Mouse (Mus musculus) layer of hippocampus, adult 18-20 months (tissue): ENCODE measurements around the gene Dner. TPM values are rescaled to one million over a fixed set of nuclear protein-coding genes. Genes with fewer than 3 reads are reported as not detected.

Source experiments
- DNase-seq, 2 experiments: peaks; one replicate each; pipeline ENCODE4 v3.0.0; 2022; ENCODE audit warnings: low spot score in 2 of 2
- total RNA-seq, 2 experiments: library from RNA; stranded (reverse); gene quantifications; 2 replicates each; pipeline ENCODE4 v1.2.3; 2021

The Dner gene
- total RNA-seq, 2 experiments from 2014 or later = 108 to 117 TPM

DNA sequence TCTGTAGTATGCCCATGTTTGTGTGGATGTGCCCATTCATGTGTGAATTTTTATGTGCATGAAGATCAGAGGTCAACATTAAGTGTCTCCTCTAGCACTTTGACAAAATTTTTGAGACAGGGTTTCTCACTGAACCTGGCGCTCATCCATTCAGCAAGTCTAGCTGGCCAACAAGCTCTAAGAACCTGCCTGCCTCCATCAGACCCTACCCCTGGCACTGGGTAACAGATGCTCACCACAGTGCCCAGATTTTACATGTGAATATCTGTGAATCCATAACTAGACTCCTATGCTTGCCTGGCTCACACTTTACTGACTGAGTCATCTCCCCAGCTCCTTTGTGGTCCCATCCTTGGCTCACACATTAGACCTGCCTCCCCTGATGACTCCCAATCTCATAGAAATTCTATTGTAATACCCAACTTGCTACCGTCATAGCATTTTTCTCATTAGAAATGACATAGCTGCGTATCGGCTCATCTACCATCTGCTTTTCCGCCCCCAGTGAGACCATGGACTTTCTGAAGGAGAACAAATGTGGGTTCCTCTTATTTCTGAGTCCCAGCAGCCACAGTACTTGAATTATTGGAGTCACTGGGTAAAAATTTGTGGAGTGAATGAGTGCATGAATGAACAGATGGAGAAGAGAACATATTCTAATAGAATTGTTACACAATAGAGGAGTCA is 231.9 kb downstream of the Dner start:
- peak; percentile 57 to 68 for DNase-seq

DNA sequence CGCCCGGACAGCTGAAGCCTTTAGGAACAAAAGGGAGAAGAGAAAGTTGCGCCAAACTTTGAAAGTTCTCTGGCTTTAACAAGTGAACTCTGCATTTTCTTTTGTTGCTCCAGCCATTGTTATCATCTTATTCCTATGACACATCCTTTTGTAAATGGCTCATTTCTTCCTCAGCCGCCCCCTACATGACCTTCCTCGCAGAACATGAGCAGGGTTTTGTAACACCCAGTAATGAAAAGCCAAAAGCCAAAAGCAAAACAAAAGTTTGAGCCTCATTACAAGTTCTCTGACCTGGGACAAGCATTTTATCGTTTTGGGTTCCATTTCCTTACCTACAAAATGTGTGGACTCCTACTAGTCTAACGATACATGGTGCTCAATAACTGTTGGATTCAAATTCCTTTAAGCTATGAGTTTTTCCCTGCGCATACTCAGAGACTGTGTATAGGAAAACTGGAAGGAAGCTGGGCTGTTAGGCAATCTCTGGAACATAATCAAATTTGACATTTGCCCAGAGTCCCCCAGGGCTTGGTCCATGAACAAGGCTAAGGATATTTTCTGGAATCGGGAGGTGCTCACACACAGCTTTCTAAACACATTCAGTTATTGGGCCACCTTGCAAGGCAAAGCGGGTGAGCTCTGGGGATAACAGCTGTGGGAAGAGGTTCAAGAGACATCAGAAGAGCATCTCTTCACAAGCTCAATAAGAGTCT is 246.3 kb downstream of the Dner start:
- DNase-seq = no peak

DNA sequence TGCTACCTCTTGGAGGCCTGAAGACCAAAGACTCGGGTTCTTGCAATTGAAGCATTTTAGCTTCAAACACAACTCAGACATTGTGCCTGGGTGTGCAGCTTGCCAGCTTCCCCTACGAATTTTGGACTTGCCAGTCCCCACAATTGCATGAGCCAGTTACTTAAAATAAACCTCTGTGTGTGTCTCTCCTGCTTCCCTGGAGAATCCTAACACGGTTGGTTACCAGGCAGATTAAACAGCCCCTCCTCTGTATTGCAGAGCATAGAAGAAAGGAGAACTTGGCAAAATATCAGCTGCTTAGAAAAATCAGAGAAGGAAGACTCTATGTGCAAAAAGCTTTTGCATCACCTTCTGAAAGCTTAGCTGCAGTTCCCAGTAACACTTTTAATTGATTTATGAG is 252.4 kb downstream of the Dner start:
- DNase-seq = no peak

DNA sequence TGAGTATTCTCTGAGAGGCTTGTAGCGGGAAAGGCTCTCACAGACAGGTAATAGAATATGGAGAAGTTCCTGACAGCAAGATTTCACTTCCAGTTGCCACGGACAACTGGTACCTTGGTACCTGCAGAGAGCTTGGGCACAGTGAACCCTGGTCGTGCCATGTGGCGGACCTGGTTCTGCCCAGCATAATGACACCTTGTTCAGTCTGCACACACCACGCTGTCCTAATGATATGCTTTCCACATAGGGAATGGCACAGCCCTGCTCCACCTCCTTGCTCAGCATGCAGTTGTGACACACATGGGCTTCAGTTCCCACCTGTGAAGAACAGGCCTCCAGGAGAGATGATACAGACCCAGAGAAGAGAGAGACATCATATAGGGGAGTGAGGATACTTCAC is 253.0 kb downstream of the Dner start:
- DNase-seq = no peak

DNA sequence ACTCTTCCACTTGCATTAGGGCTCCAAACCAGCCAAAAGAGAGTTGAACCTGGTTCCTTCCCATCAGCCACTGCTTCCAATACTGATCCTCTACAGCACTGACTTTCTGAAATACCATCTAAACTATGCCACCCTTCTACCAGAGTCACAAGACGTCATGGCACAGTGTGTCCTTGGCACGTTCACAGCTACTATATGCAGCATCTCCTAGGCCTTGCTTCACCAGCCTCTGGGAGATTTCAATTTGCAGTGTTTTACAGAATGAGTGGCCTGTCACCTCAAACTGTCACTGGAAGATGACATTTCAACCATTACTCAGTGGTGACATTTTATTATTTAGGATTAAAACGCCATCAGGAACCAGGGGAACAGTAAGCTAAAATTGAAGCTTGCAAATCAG is 254.6 kb downstream of the Dner start:
- no peak for DNase-seq

DNA sequence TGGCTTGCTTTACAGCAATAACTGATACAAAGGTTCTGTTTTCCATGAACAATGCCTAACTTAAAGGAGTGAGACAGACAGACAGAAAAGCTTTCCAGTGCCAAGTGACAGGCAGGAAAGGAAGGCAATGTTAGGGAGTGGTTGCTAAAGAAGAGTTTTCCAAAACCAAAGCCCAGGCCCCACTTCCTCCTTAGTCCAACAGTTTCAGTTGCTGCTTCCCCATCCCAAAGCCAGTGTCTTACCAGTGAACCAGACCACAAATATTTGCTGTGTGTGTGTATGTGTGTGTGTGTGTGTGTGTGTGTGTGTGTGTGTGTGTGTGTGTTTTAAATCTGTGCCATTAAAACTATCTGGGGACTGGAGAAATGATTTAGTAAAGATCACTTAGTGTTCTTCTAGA is 258.5 kb downstream of the Dner start:
- no peak for DNase-seq

DNA sequence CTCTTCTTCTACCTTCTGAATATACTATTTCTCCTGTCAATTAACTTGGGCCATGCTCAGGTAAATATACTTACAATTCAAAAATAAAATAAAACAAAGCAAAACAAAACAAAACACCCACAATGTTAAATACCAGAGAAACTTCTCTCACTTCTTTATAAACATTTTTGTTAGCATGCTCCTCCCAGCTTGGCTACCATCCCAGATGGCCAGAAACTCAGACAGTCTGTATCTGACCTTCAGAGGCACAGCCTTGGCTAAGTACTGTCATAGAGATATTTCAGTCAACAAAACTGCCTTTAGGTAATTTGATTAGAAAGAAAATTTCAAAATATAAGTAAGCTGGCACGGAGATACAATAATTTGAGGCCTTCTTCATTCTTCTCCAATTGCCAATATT is 259.7 kb downstream of the Dner start:
- no peak for DNase-seq

DNA sequence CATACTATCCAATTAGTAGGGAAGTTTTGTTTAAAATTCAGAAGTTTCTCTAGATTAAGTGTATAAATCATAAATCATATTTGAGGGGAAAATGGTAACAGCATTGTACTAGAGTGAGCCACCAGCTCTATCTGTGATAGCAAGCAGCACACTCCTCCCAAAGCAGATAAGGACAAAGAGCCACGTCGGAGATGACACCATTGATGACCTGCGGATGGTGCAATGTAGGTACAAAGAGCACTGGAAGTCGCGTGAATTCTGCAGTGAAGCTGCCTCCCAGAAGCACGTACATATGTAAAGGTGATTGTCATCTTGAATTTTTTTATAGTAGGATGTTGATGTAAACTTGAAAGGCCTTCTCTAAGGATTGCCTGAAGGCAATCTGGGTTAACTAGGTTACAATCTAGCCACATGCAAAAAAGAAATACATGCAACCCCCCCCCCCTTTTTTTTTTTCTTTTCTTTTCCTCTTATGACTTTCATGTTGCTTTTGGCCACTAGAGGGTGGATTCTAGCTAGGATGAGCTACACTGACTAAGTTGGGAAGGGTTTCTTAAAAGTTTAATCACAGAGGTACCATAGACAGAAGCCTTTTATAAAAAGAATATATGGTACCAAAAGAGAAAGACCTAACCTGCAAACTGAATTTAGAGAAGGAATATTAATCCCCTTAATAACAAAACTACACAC is 262.6 kb downstream of the Dner start:
- DNase-seq = no peak

DNA sequence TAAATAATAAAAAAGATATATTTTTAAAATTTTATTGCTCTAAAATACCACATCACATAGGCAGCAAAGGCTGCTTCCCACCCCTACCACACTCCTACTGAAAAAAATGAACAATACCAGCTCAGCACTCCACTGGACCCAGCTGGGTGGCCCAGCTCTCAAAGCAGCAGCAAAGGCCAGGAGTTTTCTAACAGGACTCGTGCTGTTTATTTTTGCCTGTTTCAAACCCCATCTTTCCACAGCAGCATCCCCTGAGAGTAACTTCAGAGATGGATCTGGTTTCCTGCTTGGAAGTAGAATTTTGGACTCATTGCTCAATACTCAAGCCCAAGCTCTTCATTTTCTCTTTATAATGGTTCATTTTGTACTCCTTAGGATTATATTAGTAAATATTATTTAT is 263.7 kb downstream of the Dner start:
- DNase-seq = no peak

DNA sequence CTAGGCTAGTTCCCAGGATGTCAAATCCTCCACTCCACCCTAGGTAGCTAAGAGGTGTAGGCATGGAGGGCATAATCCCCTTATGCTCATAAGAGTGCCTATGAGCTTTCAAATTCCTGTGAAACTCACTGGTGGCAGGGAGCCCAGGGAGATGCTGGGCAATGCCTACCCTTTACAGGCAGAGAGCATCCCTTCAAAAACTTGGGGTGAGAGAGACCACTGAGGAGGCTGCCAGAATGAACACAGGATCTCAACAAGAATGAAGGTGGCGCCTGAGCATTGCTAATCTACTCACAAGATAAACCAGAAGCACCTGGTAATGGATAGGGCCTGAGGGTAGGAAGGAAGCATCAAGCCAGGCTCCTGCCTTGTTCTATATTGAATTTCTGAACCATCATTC is 267.7 kb downstream of the Dner start:
- no peak for DNase-seq

DNA sequence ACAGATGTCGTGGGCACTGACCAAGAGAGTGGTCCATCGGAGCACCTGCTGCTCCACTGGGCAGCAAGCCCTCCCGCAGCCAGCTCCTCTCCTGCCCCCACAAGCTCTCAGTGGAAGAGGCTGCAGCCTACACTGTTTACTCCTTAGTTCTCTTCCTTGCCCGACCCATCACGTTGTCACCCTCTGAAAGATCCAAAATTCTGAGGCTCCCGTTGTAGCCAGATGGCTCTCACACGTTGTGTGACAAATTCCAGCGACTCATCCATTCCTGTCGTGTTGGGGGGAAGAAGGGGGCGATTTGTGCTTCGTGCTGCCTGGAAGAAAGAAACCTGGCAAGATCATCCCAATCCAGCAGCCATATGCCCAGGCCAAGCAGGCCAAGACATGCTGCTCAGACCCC is 268.3 kb downstream of the Dner start:
- peak; percentile 33 to 57 for DNase-seq

DNA sequence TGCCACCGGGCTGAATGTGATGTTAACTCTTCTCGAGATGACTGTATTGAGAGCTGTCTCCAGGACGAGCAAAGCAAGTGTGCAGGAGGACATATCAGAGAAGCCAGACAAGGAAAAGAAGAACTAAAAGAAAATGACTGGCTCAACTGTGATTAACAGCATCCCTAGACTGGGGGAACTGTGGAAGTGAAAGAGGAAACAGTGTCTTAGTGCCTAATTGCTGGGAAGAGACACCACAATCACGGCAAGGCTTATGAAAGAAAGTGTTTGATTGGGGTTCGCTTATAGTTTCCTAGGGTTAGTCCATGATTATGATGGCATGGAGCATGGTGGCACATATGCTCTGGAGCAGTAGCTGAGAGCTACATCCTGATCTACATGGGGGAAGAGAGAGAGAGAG is 269.3 kb downstream of the Dner start:
- no peak for DNase-seq

DNA sequence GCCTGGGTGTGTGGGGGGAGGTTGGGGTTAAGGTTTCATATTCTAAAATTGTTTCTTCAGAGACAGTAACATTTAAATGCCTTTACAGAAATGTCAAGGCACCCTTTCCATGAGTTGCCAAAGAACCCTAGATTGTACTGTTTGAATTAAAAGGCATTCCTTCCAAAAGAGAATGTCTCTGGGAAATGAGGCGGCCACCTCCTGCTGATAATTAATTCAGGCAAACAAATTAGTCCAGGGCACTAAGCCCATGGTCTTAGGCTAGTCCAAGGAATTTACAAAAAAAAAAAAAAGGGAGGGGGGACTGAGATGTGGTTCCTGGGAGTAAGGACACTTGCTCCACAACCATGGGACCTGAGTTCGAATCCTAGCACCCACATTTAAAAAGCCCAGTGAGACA is 273.1 kb downstream of the Dner start:
- DNase-seq = no peak

DNA sequence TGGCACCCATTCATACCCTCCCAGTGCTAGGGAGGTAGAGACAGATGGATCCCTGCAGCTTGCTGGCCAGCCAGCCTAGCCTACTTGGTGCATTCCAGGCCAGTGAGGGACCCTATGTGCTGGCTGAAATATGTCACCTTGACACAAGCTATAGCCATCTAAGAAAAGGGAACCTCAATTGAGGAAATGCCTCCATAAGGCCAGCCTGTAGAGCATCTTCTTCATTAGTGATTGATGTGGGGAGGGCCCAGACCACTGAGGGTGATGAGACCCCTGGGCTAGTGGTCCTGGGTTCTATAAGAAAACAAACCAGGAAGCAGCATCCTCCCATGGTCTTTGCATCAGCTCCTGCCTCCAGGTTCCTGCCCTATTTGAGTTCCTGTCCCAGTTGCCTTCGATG is 274.2 kb downstream of the Dner start:
- no peak for DNase-seq

DNA sequence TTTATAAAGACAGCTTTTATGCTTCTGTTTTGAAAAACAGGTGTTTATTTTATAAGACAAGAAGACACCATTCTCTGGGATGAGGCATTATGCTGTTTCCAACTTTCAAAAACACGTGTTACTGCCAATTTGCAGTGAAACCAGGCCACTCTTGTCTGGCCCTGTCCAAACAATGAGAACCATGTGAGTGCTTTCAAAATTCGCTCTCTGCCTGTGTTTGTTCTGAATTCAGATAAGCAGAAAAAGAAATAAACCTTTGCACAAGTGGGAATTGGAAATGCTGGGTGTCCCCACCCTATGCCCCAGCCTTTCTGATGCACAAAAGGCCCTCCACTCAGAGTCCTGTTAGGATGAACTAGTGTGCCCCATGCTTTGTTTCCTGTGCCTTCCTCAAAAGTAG is 276.6 kb downstream of the Dner start:
- DNase-seq = no peak

DNA sequence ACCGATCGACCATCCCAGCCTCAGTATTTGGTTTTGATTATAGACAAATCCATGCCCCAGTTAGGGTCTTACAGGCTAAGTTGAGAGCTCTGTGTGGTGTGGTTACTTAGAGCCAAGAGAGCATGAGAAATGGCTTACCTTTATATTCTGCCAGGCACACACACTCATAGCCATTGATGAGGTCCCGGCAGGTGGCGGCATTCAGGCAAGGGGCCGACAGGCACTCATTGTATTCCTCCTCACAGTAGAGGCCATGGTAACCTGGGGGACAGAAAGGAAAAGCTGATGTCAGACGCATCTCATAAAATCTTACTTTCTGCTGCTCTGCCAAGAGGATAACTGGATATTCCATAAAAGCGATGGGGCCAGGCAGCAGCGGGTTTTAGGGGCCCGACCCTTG is 277.5 kb downstream of the Dner start:
- no peak for DNase-seq

DNA sequence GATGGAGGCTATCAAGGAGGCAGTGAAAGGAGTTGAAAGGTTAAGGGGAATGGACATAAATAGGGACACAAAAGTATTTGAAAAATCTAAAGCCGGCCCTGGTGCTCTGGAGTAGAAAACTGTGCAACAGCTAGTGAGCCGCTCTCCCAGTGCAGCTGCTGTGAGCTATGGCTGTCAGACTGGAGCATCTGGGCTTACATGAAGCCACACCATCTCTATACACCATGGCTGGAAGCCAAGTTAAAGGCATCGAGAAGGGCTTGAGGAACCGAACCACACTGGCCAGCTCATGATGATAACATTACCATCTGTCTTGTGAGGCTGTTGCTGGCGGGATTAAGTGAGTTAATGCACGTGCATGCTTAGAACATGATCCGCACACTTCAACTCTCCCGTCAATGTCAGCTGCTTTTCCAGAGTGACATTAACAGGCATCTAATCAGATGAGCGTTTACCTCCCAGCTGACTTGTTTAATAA is 278.2 kb downstream of the Dner start:
- no peak for DNase-seq

DNA sequence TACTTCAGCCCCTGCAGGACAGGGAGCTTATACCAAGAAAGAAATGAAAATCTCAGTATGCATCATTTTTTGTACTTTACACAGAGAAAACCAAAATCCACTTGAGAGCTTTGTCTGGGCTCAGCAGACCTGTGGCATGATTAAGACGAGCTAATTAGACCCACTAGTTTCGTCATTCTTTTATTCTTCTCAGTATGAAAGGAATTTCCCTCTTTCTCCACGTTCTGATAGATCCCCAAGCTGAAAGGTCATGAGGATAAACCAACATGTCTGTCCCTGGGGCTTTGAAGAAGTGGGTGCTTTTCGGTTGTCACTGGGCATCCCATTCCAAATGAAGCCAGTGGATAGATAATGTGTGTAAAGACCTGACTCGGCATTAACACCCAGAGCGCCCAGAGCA is 278.7 kb downstream of the Dner start:
- DNase-seq = no peak

DNA sequence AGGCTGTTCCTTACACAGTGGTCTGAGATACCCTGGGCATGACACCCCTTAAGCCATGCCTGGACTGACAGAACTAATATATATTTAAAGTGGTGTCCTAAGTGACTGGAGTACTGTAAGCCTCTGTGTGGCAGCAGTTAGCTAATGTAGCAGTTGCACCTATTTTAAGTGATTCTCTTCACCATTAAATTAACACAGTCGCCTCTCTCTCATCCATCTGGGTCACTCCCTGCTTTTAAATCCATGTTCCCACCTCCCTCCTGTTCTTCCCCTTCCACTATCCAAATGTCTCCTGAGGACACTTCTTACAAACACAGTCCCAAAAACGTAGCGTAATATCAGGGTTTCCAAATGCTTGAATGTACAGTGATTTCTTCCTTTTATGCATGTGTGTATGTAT is 281.6 kb downstream of the Dner start:
- DNase-seq = no peak

DNA sequence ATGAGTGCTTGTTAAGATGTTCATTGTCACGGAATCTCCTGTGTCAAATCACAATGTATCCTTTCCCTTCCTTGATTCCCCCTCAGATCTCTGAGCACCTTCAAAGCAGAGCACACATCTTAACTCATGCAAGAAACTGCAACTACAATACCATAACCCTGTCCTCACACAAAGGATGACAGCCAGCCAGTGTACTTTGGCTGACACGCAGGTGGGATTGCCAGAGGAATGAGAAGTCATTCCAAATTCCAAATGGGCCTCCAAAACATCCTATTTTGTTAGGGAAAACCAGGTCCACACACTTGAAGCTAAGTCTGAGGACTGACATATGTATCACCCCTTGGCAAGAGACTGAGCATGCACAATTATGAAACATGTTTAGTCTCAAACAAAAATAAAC is 286.5 kb downstream of the Dner start:
- DNase-seq = no peak

DNA sequence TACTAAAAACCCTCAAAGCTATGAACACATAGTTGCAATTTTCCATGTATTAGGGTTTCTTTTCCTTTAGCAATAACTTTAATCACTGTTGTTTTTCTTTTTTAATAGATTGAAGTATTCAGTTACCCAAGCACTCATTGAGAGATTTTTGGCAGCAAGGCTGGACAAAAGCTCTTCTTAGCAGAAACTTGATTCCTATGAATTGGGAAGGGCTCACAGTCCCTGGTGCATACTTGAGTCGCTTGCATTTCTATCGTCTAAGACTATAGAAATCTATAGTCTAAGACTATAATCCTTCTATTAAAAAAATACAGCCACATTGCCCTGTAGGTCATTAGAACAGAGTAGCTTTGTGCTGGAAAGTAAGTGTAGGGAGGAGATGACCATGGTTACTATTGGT is 287.1 kb downstream of the Dner start:
- no peak for DNase-seq

DNA sequence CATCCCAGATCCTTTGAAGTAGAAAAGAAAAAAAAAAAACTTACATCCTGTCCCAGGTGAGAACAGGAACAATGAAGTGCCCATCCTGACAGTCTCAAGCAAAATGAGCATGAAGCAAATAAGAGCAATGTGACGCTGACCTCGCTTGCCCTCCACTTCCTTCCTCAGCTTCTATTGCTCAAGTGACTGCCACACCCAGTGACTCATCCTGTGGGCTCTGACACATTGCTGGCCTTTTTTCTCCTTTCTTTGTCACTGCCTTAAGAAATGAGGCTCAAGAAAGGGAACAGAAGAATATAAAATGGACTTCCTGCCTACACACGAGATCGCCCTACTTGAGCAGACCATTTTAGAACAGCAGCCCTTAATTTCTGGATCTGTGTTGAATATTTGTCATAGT is 289.1 kb downstream of the Dner start:
- no peak for DNase-seq
